In the genomic region with DNA sequence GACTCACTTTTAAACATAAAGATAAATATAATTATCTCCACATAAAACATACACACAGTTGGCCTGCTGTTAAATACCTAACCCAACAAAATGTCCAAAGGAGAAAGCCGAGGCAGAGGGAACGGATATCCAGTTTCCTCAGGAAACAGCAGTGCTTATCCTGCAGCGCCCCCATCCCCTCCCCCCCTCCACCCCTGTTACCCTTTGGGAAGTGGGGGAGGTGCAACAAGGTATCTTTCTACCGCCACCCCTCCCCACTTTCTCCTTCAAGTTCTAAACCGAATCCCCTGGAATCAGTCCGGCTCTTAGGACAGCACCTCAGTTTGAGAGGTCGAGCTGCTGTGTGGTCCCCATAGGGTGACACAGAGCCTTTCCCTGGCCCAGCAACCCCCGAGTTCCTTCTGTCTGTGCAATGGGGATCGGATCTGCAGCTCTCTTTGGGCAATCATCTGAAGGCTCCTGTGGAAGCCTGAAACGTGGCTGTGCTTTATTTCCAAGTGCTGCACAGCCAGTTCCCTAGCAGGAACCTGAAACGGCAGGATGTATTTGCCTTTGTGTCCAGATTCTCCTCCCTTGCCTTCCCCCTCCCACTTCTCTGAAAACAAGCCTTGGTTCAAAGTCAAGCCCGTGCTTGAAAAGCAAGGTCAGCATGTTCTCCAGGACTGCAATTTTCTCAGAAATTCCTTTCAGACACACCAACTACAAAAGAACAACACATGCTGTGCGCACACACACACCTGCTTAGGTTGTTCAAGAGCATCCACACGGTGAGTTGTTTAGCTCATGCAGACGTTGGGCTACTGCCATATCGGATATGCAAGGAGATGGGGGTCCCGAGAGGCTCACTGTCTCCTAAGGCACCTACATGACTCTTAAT, we compare ENCODE assay signal across 9 mouse cellular contexts. TPM values are rescaled to one million over a fixed set of nuclear protein-coding genes. Genes with fewer than 3 reads are reported as not detected.
DNase-seq lines count a peak whose midpoint lies in the region; ATAC-seq and TF ChIP-seq lines count a peak whose summit lies in the region.
"Had no signal": no experiment of that assay in that cellular context is flagged by ENCODE, and none has a peak within 500 bp of the region (broad histone marks: within the 10 kb centered on the region; RNA-seq: fewer than 3 reads in every experiment).

No protein-coding gene starts in this region.

- H3K9me3 ChIP-seq in intestine, embryonic 16.5 days (ENCODE audit: control insufficient read depth, low read length) = no peaks in the 10 kb centered on the region
- H3K9me3 ChIP-seq in midbrain, embryonic 12.5 days = 0 out of 2 replicates have a peak, but pooled peaks cover 2% of the 10 kb centered on the region

- no peak for TF ChIP-seq POLR2A in brain, embryonic 14.5 days (IDR thresholded peaks at IDR 0.05; ENCODE audit: borderline replicate concordance, extremely low read depth, insufficient read depth, insufficient read length, poor library complexity, severe bottlenecking)

- DNase-seq in heart, adult 18-20 months = peak; percentile 36 to 54
- no peak for DNase-seq in heart, postnatal 36 days
- peak; percentile 45 for DNase-seq in brain, embryonic 14.5 days (ENCODE audit: low read depth)
- no peak for DNase-seq in adipocyte (ENCODE audit: low spot score)
- DNase-seq in thymus, postnatal 25 days = no peak
- no peak for DNase-seq in thymus, postnatal 14 days

- no peak overlapping the region for H3K4me2 ChIP-seq in intestine, embryonic 16.5 days (ENCODE audit: low read depth, low read length)
- no peak overlapping the region for H3K4me2 ChIP-seq in midbrain, embryonic 12.5 days (replicated peaks)

- 46% methylated on average over 17 of the region's 17 CpGs for WGBS in intestine, embryonic 16.5 days
- 40% methylated on average over 17 of the region's 17 CpGs for WGBS in midbrain, embryonic 12.5 days

- peaks cover 6% of the 10 kb centered on the region; the same call in 1 of the 2 replicates for H3K36me3 ChIP-seq in intestine, embryonic 16.5 days (ENCODE audit: control insufficient read depth, insufficient read depth, low read length)
- H3K36me3 ChIP-seq in midbrain, embryonic 12.5 days = peaks cover 9% of the 10 kb centered on the region
- H3K36me3 ChIP-seq: G1E had no signal

- H3K9ac ChIP-seq in intestine, embryonic 16.5 days (ENCODE audit: low read depth, low read length) = peak overlapping the region; percentile 20; the same call in 1 of the 2 replicates
- no peak overlapping the region for H3K9ac ChIP-seq in midbrain, embryonic 12.5 days (replicated peaks)

- H3K27me3 ChIP-seq in intestine, embryonic 16.5 days (replicated peaks; ENCODE audit: control insufficient read depth, insufficient read depth, low read length) = no peaks in the 10 kb centered on the region
- no peaks in the 10 kb centered on the region for H3K27me3 ChIP-seq in midbrain, embryonic 12.5 days

- no peak for TF ChIP-seq CTCF in brain, embryonic 14.5 days (IDR thresholded peaks at IDR 0.05; ENCODE audit: borderline replicate concordance, extremely low read depth, insufficient read depth, insufficient read length)

- peaks cover 20% of the 10 kb centered on the region for H3K4me1 ChIP-seq in intestine, embryonic 16.5 days (ENCODE audit: control insufficient read depth, insufficient read depth, low read length)
- H3K4me1 ChIP-seq in midbrain, embryonic 12.5 days = peaks cover 6% of the 10 kb centered on the region; the same call in 1 of the 2 replicates

- H3K4me3 ChIP-seq in intestine, embryonic 16.5 days (ENCODE audit: low read length) = no peak overlapping the region
- no peak overlapping the region for H3K4me3 ChIP-seq in midbrain, embryonic 12.5 days

- intact Hi-C loops in heart, postnatal 36 days (cut with DNase I) = no loop called here

- peak overlapping the region; percentile 72 for H3K27ac ChIP-seq in intestine, embryonic 16.5 days (ENCODE audit: low read length)
- 0 out of 2 replicates have a peak overlapping the region, but pooled peaks have one; percentile 36 for H3K27ac ChIP-seq in midbrain, embryonic 12.5 days (replicated peaks)

- ATAC-seq in intestine, embryonic 16.5 days = no peak
- no peak for ATAC-seq in midbrain, embryonic 12.5 days (ENCODE audit: low FRiP score, low read depth)

RNA-seq across cellular contexts. Expression of a gene that starts 17.6 kb away (rescaled TPM):
- 10 to 100 TPM; 82.5 to 82.7 TPM for total RNA-seq in heart, adult 18-20 months (2021)
- 10 to 100 TPM; 89.1 to 93.7 TPM for total RNA-seq in heart, postnatal 36 days (2021)
- 62.6 and 76.0 TPM in 2 replicates for polyA plus RNA-seq in brain, embryonic 14.5 days (2012; rRNA removed)
- 137 TPM in 2 replicates for polyA plus RNA-seq in intestine, embryonic 16.5 days (2015; fragmentation: Nextera tagmentation; extraction: Ambion mirVana)
- polyA plus RNA-seq in midbrain, embryonic 12.5 days (2016; fragmentation: Nextera tagmentation; extraction: Ambion mirVana) = 117 and 119 TPM in 2 replicates

RNA-seq across cellular contexts. Expression of a gene that starts 50.3 kb away (rescaled TPM):
- total RNA-seq in heart, adult 18-20 months (2021) = 1 to 10 TPM in 1 of 2 experiments, under 1 TPM in 1; 0.37 to 1.2 TPM
- 1 to 10 TPM; 1.1 to 2.7 TPM for total RNA-seq in heart, postnatal 36 days (2021)
- 2.1 and 2.9 TPM in 2 replicates for polyA plus RNA-seq in brain, embryonic 14.5 days (2012; rRNA removed)
- 0.51 and 0.67 TPM in 2 replicates for polyA plus RNA-seq in intestine, embryonic 16.5 days (2015; fragmentation: Nextera tagmentation; extraction: Ambion mirVana)
- 1.9 and 2.3 TPM in 2 replicates for polyA plus RNA-seq in midbrain, embryonic 12.5 days (2016; fragmentation: Nextera tagmentation; extraction: Ambion mirVana)
- polyA plus RNA-seq: G1E had no signal

RNA-seq across cellular contexts. Expression of a gene that starts 50.5 kb away (rescaled TPM):
- 10 to 100 TPM; 18.0 to 19.7 TPM for total RNA-seq in heart, adult 18-20 months (2021)
- 10 to 100 TPM; 16.7 to 21.8 TPM for total RNA-seq in heart, postnatal 36 days (2021)
- 17.3 and 17.7 TPM in 2 replicates for polyA plus RNA-seq in brain, embryonic 14.5 days (2012; rRNA removed)
- polyA plus RNA-seq in intestine, embryonic 16.5 days (2015; fragmentation: Nextera tagmentation; extraction: Ambion mirVana) = 16.9 and 20.4 TPM in 2 replicates
- polyA plus RNA-seq in midbrain, embryonic 12.5 days (2016; fragmentation: Nextera tagmentation; extraction: Ambion mirVana) = 40.9 and 41.0 TPM in 2 replicates

Comparison
In these comparisons a context has a peak if more than half of its experiments do, and no peak if none do; other contexts are left out.
1. DNase-seq: peak in heart, adult 18-20 months (2 of 2) and brain, embryonic 14.5 days (single experiment); none in heart, postnatal 36 days (0 of 2), adipocyte (single experiment), thymus, postnatal 25 days (single experiment) and thymus, postnatal 14 days (single experiment).